Mouse (Mus musculus): Measurements from ENCODE around the gene Mterf4. TPM values are rescaled to one million over a fixed set of nuclear protein-coding genes. Genes with fewer than 3 reads are reported as not detected.

Gene Mterf4
- total and polyA plus RNA-seq, 3 experiments, result 33.9 to 34.6 TPM; not detected in 1

- Histone ChIP-seq H3K4me3 (ENCODE audit: control insufficient read depth in 1 of 2, insufficient read depth in 1 of 2, low read depth in 2 of 2, low read length in 2 of 2) (no peak overlapping the region), H3K79me2 (ENCODE audit: control insufficient read depth, insufficient read depth, low read length, poor library complexity) (no peaks in the 10 kb centered on the region), H3K27me3 (ENCODE audit: control insufficient read depth in 1 of 2, insufficient read depth in 2 of 2, low read length in 2 of 2) (no peaks in the 10 kb centered on the region; a peak in 1 of 4 replicates), H3K36me3 (ENCODE audit: control insufficient read depth in 1 of 2, insufficient read depth in 2 of 2, low read length in 2 of 2) (no peaks in the 10 kb centered on the region), H3K9me3 (replicated peaks; ENCODE audit: insufficient read depth, low read length) (no peaks in the 10 kb centered on the region), H3K27ac (ENCODE audit: control insufficient read depth, low read depth, low read length) (no peak overlapping the region), H3K9ac (ENCODE audit: control insufficient read depth, low read depth, low read length, poor library complexity, severe bottlenecking) (no peak overlapping the region), H3K4me1 (ENCODE audit: control insufficient read depth in 1 of 2, insufficient read depth in 2 of 2, low read length in 2 of 2) (0 out of 4 replicates have a peak, but pooled peaks cover 0 to 4% of the 10 kb centered on the region in 2 experiments)
- DNase-seq (ENCODE audit: low read depth, low spot score), result peak; percentile 77
- no peak for TF ChIP-seq GATA1 (IDR thresholded peaks at IDR 0.05; ENCODE audit: low read depth, low read length)
- TF ChIP-seq ELF1 (IDR thresholded peaks at IDR 0.05; ENCODE audit: low read depth, low read length), result 0 out of 2 replicates have a peak, but pooled peaks have one; percentile 23
- TF ChIP-seq USF2 (IDR thresholded peaks at IDR 0.05; ENCODE audit: borderline replicate concordance in 1 of 2, insufficient read depth in 1 of 2, low read depth in 1 of 2, low read length in 2 of 2), result no peak
- no peak for TF ChIP-seq MEF2A (IDR thresholded peaks at IDR 0.05; ENCODE audit: extremely low read depth, insufficient replicate concordance, low read depth, low read length, poor library complexity, severe bottlenecking)
- no peak for TF ChIP-seq ZC3H11A (IDR thresholded peaks at IDR 0.05; ENCODE audit: low read depth, low read length)
- peak; percentile 97 for TF ChIP-seq SIN3A (IDR thresholded peaks at IDR 0.05; ENCODE audit: low read length)
- TF ChIP-seq HCFC1 (IDR thresholded peaks at IDR 0.05; ENCODE audit: low read depth, low read length), result peak; percentile 43; the same call in 1 of the 2 replicates
- TF ChIP-seq KAT2A (conservative IDR thresholded peaks at IDR 0.05; ENCODE audit: low read depth, low read length), result no peak
- 0 out of 2 replicates have a peak, but pooled peaks have one; percentile 34 for TF ChIP-seq TCF12 (IDR thresholded peaks at IDR 0.05; ENCODE audit: low read depth, low read length)
- TF ChIP-seq CHD2 (IDR thresholded peaks at IDR 0.05; ENCODE audit: low read length), result no peak
- no peak for TF ChIP-seq USF1 (IDR thresholded peaks at IDR 0.05; ENCODE audit: low read depth, low read length)
- TF ChIP-seq POLR2AphosphoS5 (IDR thresholded peaks at IDR 0.05; ENCODE audit: borderline replicate concordance, low read depth, low read length), result no peak
- peak; percentile 10; the same call in 1 of the 2 replicates for TF ChIP-seq ZNF384 (IDR thresholded peaks at IDR 0.05; ENCODE audit: low read depth, low read length)
- TF ChIP-seq POLR2AphosphoS2 (IDR thresholded peaks at IDR 0.05; ENCODE audit: low read length), result no peak
- TF ChIP-seq BHLHE40 (IDR thresholded peaks at IDR 0.05; ENCODE audit: borderline replicate concordance, low read depth, low read length), result no peak
- peak in 1 of 2 experiments; percentile 65; a peak in 1 of 4 replicates for TF ChIP-seq EP300 (IDR thresholded peaks at IDR 0.05; ENCODE audit: low read depth in 1 of 2, low read length in 2 of 2)
- TF ChIP-seq MAX (IDR thresholded peaks at IDR 0.05; ENCODE audit: low read length), result no peak
- no peak for TF ChIP-seq MYB (IDR thresholded peaks at IDR 0.05; ENCODE audit: low read depth, low read length)
- no peak for TF ChIP-seq GABPA (IDR thresholded peaks at IDR 0.05; ENCODE audit: low read depth, low read length)
- no peak for TF ChIP-seq UBTF (IDR thresholded peaks at IDR 0.05; ENCODE audit: borderline replicate concordance, insufficient read depth, low read depth, low read length)
- no peak for TF ChIP-seq NRF1 (IDR thresholded peaks at IDR 0.05; ENCODE audit: insufficient read depth, low read depth, low read length, poor library complexity, severe bottlenecking)
- no peak for TF ChIP-seq MYC (IDR thresholded peaks at IDR 0.05; ENCODE audit: low read depth, low read length)
- TF ChIP-seq ETS1 (IDR thresholded peaks at IDR 0.05; ENCODE audit: low read depth, low read length), result no peak
- TF ChIP-seq ZMIZ1 (IDR thresholded peaks at IDR 0.05; ENCODE audit: low read depth, low read length), result no peak
- TF ChIP-seq MXI1 (IDR thresholded peaks at IDR 0.05; ENCODE audit: low read depth, low read length), result peak; percentile 83
- TF ChIP-seq RAD21 (IDR thresholded peaks at IDR 0.05; ENCODE audit: low read depth, low read length), result no peak
- no peak for TF ChIP-seq CHD1 (IDR thresholded peaks at IDR 0.05; ENCODE audit: low read depth, low read length)
- TF ChIP-seq POLR2A (IDR thresholded peaks at IDR 0.05; ENCODE audit: control insufficient read depth in 1 of 2, insufficient read depth in 1 of 2, low read depth in 1 of 2, low read length in 2 of 2, poor library complexity in 1 of 2), result no peak
- no peak for TF ChIP-seq JUND (IDR thresholded peaks at IDR 0.05; ENCODE audit: low read depth, low read length)
- TF ChIP-seq CTCF (IDR thresholded peaks at IDR 0.05 in 2 of 3, conservative IDR thresholded peaks at IDR 0.05 in 1 of 3; ENCODE audit: control insufficient read depth in 1 of 3, insufficient read depth in 1 of 3, low read depth in 2 of 3, low read length in 3 of 3, poor library complexity in 1 of 3, severe bottlenecking in 1 of 3), result 0 out of 6 replicates have a peak, but pooled peaks of 1 of the 3 experiments have one; percentile 0
- peak; percentile 34; the same call in 1 of the 2 replicates for TF ChIP-seq RCOR1 (IDR thresholded peaks at IDR 0.05; ENCODE audit: low read depth, low read length)
- no peak for TF ChIP-seq MAFK (IDR thresholded peaks at IDR 0.05; ENCODE audit: borderline replicate concordance, low read depth, low read length)
- TF ChIP-seq E2F4 (IDR thresholded peaks at IDR 0.05; ENCODE audit: borderline replicate concordance, low read depth, low read length), result no peak
- peak; percentile 73; the same call in 1 of the 2 replicates for TF ChIP-seq MAZ (IDR thresholded peaks at IDR 0.05; ENCODE audit: low read depth, low read length)
- peak; percentile 29 for TF ChIP-seq SMC3 (IDR thresholded peaks at IDR 0.05; ENCODE audit: low read depth, low read length)
- no peak for TF ChIP-seq ZKSCAN1 (IDR thresholded peaks at IDR 0.05; ENCODE audit: low read depth, low read length)
- TF ChIP-seq NELFE (IDR thresholded peaks at IDR 0.05; ENCODE audit: low read depth, low read length), result no peak
These were observed 33.3 kb downstream of the Mterf4 start for GRCm38 (mm10) chr1:93272409-93272821.
